Mouse (Mus musculus): ENCODE results near the gene Hinfp. TPM values are rescaled to one million over a fixed set of nuclear protein-coding genes. Genes with fewer than 3 reads are reported as not detected.
"Not testable (repeated sequence)": the region's sequence is repeated elsewhere in the genome, so short reads cannot be mapped to it uniquely, and the experiment has no call there.

Gene Hinfp
- 10 to 100 TPM; 32.0 to 40.3 (median 38.4) TPM for total RNA-seq (2022)

GRCm38 (mm10) chr9:44305466-44306079 is at the start of gene Hinfp:
Hinfp (minus strand) TSS chr9:44305671.
- DNase-seq (ENCODE audit: low spot score in 2 of 2), result peak; percentile 99

- no peak for DNase-seq (ENCODE audit: low spot score in 2 of 2)
These were observed 47.7 kb upstream of the Hinfp start for GRCm38 (mm10) chr9:44353142-44353541.

GRCm38 (mm10) chr9:44352337-44352736 is 46.9 kb upstream of the Hinfp start:
- DNase-seq (ENCODE audit: low spot score in 2 of 2), result no peak

- no peak for DNase-seq (ENCODE audit: low spot score in 2 of 2)
These were observed 45.9 kb upstream of the Hinfp start for GRCm38 (mm10) chr9:44351396-44351795.

- no peak for DNase-seq (ENCODE audit: low spot score in 2 of 2)
These were observed 43.1 kb upstream of the Hinfp start for GRCm38 (mm10) chr9:44348546-44348945.

- no peak for DNase-seq (ENCODE audit: low spot score in 2 of 2)
These were observed 42.1 kb upstream of the Hinfp start for GRCm38 (mm10) chr9:44347621-44348020.

- no peak for DNase-seq (ENCODE audit: low spot score in 2 of 2)
These were observed 41.7 kb upstream of the Hinfp start for GRCm38 (mm10) chr9:44347166-44347565.

- peak in 1 of 2 experiments; percentile 50 for DNase-seq (ENCODE audit: low spot score in 2 of 2)
These were observed 40.3 kb upstream of the Hinfp start for GRCm38 (mm10) chr9:44345570-44346433.

- DNase-seq (ENCODE audit: low spot score in 2 of 2), result peak; percentile 82 to 84
These were observed 38.4 kb upstream of the Hinfp start, which contains the start of gene Hmbs for GRCm38 (mm10) chr9:44343781-44344421. Hmbs (minus strand) TSS chr9:44344228.

- no peak for DNase-seq (ENCODE audit: low spot score in 2 of 2)
These were observed 37.8 kb upstream of the Hinfp start for GRCm38 (mm10) chr9:44343290-44343689.

- no peak for DNase-seq (ENCODE audit: low spot score in 2 of 2)
These were observed 37.1 kb upstream of the Hinfp start for GRCm38 (mm10) chr9:44342605-44343004.

- DNase-seq (ENCODE audit: low spot score in 2 of 2), result no peak
These were observed 36.7 kb upstream of the Hinfp start for GRCm38 (mm10) chr9:44342173-44342572.

GRCm38 (mm10) chr9:44341487-44341886 is 36.0 kb upstream of the Hinfp start:
- no peak for DNase-seq (ENCODE audit: low spot score in 2 of 2)

- no peak for DNase-seq (ENCODE audit: low spot score in 2 of 2)
These were observed 33.1 kb upstream of the Hinfp start for GRCm38 (mm10) chr9:44338574-44338973.

- no peak for DNase-seq (ENCODE audit: low spot score in 2 of 2)
These were observed 32.1 kb upstream of the Hinfp start for GRCm38 (mm10) chr9:44337436-44338169.

- no peak for DNase-seq (ENCODE audit: low spot score in 2 of 2)
These were observed 31.5 kb upstream of the Hinfp start for GRCm38 (mm10) chr9:44336964-44337363.

GRCm38 (mm10) chr9:44336513-44336912 is 31.0 kb upstream of the Hinfp start:
- DNase-seq (ENCODE audit: low spot score in 2 of 2), result not testable (repeated sequence)

- DNase-seq (ENCODE audit: low spot score in 2 of 2), result no peak
These were observed 30.6 kb upstream of the Hinfp start for GRCm38 (mm10) chr9:44336093-44336406.

- DNase-seq (ENCODE audit: low spot score in 2 of 2), result no peak
These were observed 30.0 kb upstream of the Hinfp start for GRCm38 (mm10) chr9:44335331-44336092.

GRCm38 (mm10) chr9:44334396-44335330 is 29.2 kb upstream of the Hinfp start, which contains the start of gene H2afx:
H2afx (plus strand) TSS chr9:44334694.
- DNase-seq (ENCODE audit: low spot score in 2 of 2), result peak; percentile 99 to 100

Measured in layer of hippocampus, adult 8-10 months (tissue).